Mouse (Mus musculus) C2C12 (cell line): Measurements from ENCODE around the gene Cldn20. TPM values are rescaled to one million over a fixed set of nuclear protein-coding genes. Genes with fewer than 3 reads are reported as not detected.

Source experiments
- H3K27me3 ChIP-seq: one replicate; pipeline ENCODE4 v1.6.1; 2011; ENCODE audit not compliant: control insufficient read depth, insufficient read depth, insufficient read length
- H3K36me3 ChIP-seq: one replicate; pipeline ENCODE4 v1.6.1; 2011; ENCODE audit not compliant: control insufficient read depth, insufficient read depth
- H3K4me3 ChIP-seq: one replicate; pipeline ENCODE4 v1.5.1; 2011; ENCODE audit warnings: mild to moderate bottlenecking, control low read depth; ENCODE audit not compliant: poor library complexity, insufficient read depth, severe bottlenecking
- H3K79me2 ChIP-seq: one replicate; pipeline ENCODE4 v1.6.1; 2011; ENCODE audit not compliant: control insufficient read depth, insufficient read depth
- H3K79me3 ChIP-seq: one replicate; pipeline ENCODE4 v1.6.1; 2011; ENCODE audit warnings: low read depth, control low read depth
- H3ac ChIP-seq: one replicate; pipeline ENCODE3; 2011; ENCODE audit warnings: low read depth; ENCODE audit not compliant: control insufficient read depth, insufficient read length
- CEBPB ChIP-seq: IDR thresholded peaks from one replicate; pipeline ENCODE4 v1.6.1; 2011; ENCODE audit warnings: low read depth, mild to moderate bottlenecking, control low read depth, moderate library complexity
- CTCF ChIP-seq: IDR thresholded peaks from one replicate; pipeline ENCODE4 v1.5.1; 2011; ENCODE audit not compliant: control insufficient read depth, insufficient read depth, insufficient read length
- FOSL1 ChIP-seq: IDR thresholded peaks from one replicate; pipeline ENCODE4 v1.8.0; 2011; ENCODE audit warnings: mild to moderate bottlenecking, low read length; ENCODE audit not compliant: poor library complexity, insufficient read depth, severe bottlenecking
- MAX ChIP-seq: IDR thresholded peaks from one replicate; pipeline ENCODE4 v1.6.1; 2011; ENCODE audit warnings: mild to moderate bottlenecking, control low read depth
- MYOD1 ChIP-seq: IDR thresholded peaks from one replicate; pipeline ENCODE4 v1.6.1; 2011; ENCODE audit warnings: low read depth; ENCODE audit not compliant: control insufficient read depth, insufficient read length
- MYOG ChIP-seq: IDR thresholded peaks from one replicate; pipeline ENCODE4 v1.6.1; 2011; ENCODE audit not compliant: control insufficient read depth, insufficient read length; ENCODE audit errors: extremely low read depth
- USF1 ChIP-seq: IDR thresholded peaks from one replicate; pipeline ENCODE4 v1.6.1; 2011; ENCODE audit warnings: low read depth, mild to moderate bottlenecking, control low read depth, moderate library complexity
- polyA plus RNA-seq: library from polyadenylated mRNA; unstranded; fragments of >200 nt; fragmentation: generic; extraction: Trizol; gene quantifications from one replicate; pipeline ENCODE4 v1.2.1, GENCODE M21; 2012; ENCODE audit warnings: missing spikeins

Cldn20 gene
- polyA plus RNA-seq, 1 experiment: 0.12 TPM

GRCm38 (mm10) chr17:3557331-3558311, 25.3 kb downstream of the Cldn20 start, which contains the start of gene Tfb1m:
Gene Tfb1m, minus strand, starts transcription at chr17:3557781.
- Histone ChIP-seq H3K27me3 (no peaks in the 10 kb centered on the region), H3K36me3 (peaks cover 4% of the 10 kb centered on the region), H3K79me3 (no peaks in the 10 kb centered on the region), H3K4me3 (peak within 1 kb of the TSS; percentile 50), H3ac (peak within 1 kb of the TSS; percentile 74), H3K79me2 (no peaks in the 10 kb centered on the region)
- TF ChIP-seq CEBPB: no peak
- no peak for TF ChIP-seq CTCF
- peak; percentile 36 for TF ChIP-seq MYOD1
- no peak for TF ChIP-seq FOSL1
- TF ChIP-seq MYOG: no peak
- TF ChIP-seq USF1: no peak
- TF ChIP-seq MAX: peak; percentile 73

- Histone ChIP-seq H3K4me3 (peak overlapping the region; percentile 26), H3K79me2 (no peaks in the 10 kb centered on the region), H3ac (no peak overlapping the region), H3K36me3 (no peaks in the 10 kb centered on the region), H3K27me3 (no peaks in the 10 kb centered on the region), H3K79me3 (no peaks in the 10 kb centered on the region)
- TF ChIP-seq USF1 (no peak), MYOG (no peak), CEBPB (no peak), MAX (no peak), CTCF (no peak), MYOD1 (no peak), FOSL1 (no peak)
These were observed 26.1 kb downstream of the Cldn20 start for GRCm38 (mm10) chr17:3558356-3558870.

GRCm38 (mm10) chr17:3560534-3560933, 28.2 kb downstream of the Cldn20 start:
- Histone ChIP-seq H3K4me3 (no peak overlapping the region), H3K79me3 (no peaks in the 10 kb centered on the region), H3K79me2 (no peaks in the 10 kb centered on the region), H3K27me3 (no peaks in the 10 kb centered on the region), H3K36me3 (no peaks in the 10 kb centered on the region), H3ac (no peak overlapping the region)
- no peak for TF ChIP-seq MYOG
- TF ChIP-seq MYOD1: no peak
- TF ChIP-seq MAX: no peak
- no peak for TF ChIP-seq FOSL1
- no peak for TF ChIP-seq CTCF
- no peak for TF ChIP-seq USF1
- no peak for TF ChIP-seq CEBPB

DNA sequence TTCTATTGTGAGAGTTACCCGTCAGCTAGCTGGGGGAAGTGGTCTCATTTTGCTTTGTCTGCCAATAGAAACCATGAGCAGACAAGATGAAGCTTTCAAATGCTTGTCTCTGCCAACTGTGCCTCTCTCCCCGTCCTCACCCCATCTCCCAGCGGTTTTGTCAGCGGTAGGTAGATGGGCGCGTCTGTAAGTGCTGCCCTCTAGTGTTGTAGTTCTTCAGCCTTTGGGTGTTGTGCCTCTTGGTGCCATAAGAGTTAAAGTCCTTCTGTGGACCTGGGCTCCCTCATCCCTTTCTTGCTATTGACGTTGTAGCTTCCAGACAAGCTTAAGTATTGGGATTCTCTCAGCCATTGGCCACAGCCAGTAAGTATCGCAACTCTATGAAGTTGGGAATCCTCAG, 30.1 kb downstream of the Cldn20 start:
- H3ac ChIP-seq: no peak overlapping the region
- no peak overlapping the region for H3K4me3 ChIP-seq
- H3K79me2 ChIP-seq: no peaks in the 10 kb centered on the region
- H3K27me3 ChIP-seq: no peaks in the 10 kb centered on the region
- no peaks in the 10 kb centered on the region for H3K79me3 ChIP-seq
- no peak for TF ChIP-seq MYOG
- no peak for TF ChIP-seq CTCF
- no peak for TF ChIP-seq USF1
- no peak for TF ChIP-seq FOSL1
- TF ChIP-seq MAX: no peak
- TF ChIP-seq MYOD1: no peak
- TF ChIP-seq CEBPB: no peak
- no peaks in the 10 kb centered on the region for H3K36me3 ChIP-seq

- no peaks in the 10 kb centered on the region for H3K27me3 ChIP-seq
- H3K4me3 ChIP-seq: no peak overlapping the region
- no peak overlapping the region for H3ac ChIP-seq
- no peaks in the 10 kb centered on the region for H3K36me3 ChIP-seq
- no peaks in the 10 kb centered on the region for H3K79me2 ChIP-seq
- TF ChIP-seq MYOD1 (no peak), CTCF (peak; percentile 10), FOSL1 (no peak), MAX (no peak)
- no peaks in the 10 kb centered on the region for H3K79me3 ChIP-seq
These were observed 38.5 kb downstream of the Cldn20 start for GRCm38 (mm10) chr17:3570876-3571275.

Other genes with a start within 250 kb of the Cldn20 start
- 28.3 TPM for gene Tiam2, start 206.0 kb upstream of the Cldn20 start, polyA plus RNA-seq
- 4.3 TPM for gene Tfb1m, start 25.2 kb downstream of the Cldn20 start, polyA plus RNA-seq
- not detected for gene Nox3, start 163.7 kb downstream of the Cldn20 start, polyA plus RNA-seq